Mouse (Mus musculus): ENCODE results near the gene Snapc4. TPM values are rescaled to one million over a fixed set of nuclear protein-coding genes. Genes with fewer than 3 reads are reported as not detected.

Snapc4 gene
- polyA plus RNA-seq (2014; fragmentation: Nextera tagmentation; extraction: Ambion mirVana) = 20.2 and 22.9 TPM in 2 replicates

DNA sequence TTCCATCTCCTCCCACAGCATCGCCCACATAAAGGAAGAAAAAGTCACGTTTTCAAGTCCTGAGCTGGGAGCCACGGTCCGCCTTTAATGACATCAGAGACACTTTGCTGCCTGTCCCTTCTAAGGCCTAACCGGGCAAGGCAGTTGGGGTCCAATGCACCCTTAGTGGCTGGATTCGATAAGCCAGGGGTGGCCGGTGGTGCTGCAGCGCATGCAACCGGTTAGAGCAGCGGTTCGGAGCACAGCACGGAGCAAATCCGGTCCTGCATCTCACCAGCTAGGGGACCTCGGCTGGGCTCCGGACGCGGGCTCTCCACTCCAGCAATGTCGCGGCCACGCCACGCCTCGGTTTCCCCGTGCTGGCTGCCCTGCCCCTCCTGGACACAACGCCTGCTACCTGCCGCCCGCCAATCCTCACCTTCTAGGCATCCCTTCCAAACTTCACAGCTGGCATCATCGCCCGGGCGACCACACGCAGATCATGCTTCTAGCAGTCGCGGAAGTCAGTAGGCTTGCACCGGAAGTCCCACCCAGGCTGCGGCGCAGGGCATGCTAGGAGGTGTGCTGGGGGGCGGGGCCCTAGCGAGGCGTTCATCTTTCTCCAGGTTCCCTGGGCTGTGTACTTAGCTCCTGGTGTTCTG is at the start of gene Snapc4:
Snapc4 (minus strand) TSS at position 523 of the 641 bp plus-strand sequence.
- peak; percentile 95 for DNase-seq (ENCODE audit: low spot score)
- ATAC-seq (ENCODE audit: low read depth) = peak; percentile 98
- Histone ChIP-seq H3K27me3 (replicated peaks; ENCODE audit: control insufficient read depth, insufficient read depth, low read length) (no peaks in the 10 kb centered on the region), H3K4me1 (ENCODE audit: control insufficient read depth, insufficient read depth, low read length) (no peaks in the 10 kb centered on the region), H3K4me3 (ENCODE audit: low read depth, low read length) (peak within 1 kb of the TSS; percentile 79), H3K36me3 (ENCODE audit: control insufficient read depth, insufficient read depth, low read length) (peaks cover 61% of the 10 kb centered on the region), H3K9ac (ENCODE audit: low read depth, low read length) (peak within 1 kb of the TSS; percentile 85), H3K4me2 (ENCODE audit: low read depth, low read length) (peak within 1 kb of the TSS; percentile 86), H3K9me3 (ENCODE audit: control insufficient read depth, low read length) (no peaks in the 10 kb centered on the region), H3K27ac (replicated peaks; ENCODE audit: low read depth, low read length) (peak within 1 kb of the TSS; percentile 63; the same call in 1 of the 2 replicates)
- under 1% methylated on average over 22 of the region's 38 CpGs for WGBS

DNA sequence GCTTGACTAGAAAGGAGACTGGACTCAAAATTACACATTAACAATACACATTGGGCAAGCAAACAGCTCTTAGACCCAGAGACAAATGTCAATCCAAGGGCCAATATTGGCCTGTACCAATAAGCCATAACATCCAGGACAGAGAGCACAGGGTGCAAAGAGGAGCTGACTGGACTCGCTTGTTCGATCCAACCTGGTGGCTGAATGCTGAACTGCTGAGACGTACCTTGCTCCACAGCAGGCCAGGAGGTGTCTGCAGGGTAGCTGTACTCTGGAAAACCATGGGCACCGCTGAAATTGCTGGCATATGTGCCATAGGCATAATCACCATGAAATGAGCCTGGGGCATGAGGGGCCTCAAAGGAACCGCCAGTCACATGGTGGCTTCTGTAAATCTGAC is 49.4 kb upstream of the Snapc4 start:
- Histone ChIP-seq H3K4me3 (ENCODE audit: low read depth, low read length) (no peak overlapping the region), H3K36me3 (ENCODE audit: control insufficient read depth, insufficient read depth, low read length) (peaks cover 96% of the 10 kb centered on the region), H3K4me2 (ENCODE audit: low read depth, low read length) (no peak overlapping the region), H3K4me1 (ENCODE audit: control insufficient read depth, insufficient read depth, low read length) (no peaks in the 10 kb centered on the region), H3K9ac (ENCODE audit: low read depth, low read length) (no peak overlapping the region), H3K9me3 (ENCODE audit: control insufficient read depth, low read length) (no peaks in the 10 kb centered on the region), H3K27me3 (replicated peaks; ENCODE audit: control insufficient read depth, insufficient read depth, low read length) (no peaks in the 10 kb centered on the region), H3K27ac (replicated peaks; ENCODE audit: low read depth, low read length) (no peak overlapping the region)
- ATAC-seq (ENCODE audit: low read depth) (no peak), DNase-seq (ENCODE audit: low spot score) (no peak)
- 92% methylated on average over 5 of the region's 5 CpGs for WGBS

DNA sequence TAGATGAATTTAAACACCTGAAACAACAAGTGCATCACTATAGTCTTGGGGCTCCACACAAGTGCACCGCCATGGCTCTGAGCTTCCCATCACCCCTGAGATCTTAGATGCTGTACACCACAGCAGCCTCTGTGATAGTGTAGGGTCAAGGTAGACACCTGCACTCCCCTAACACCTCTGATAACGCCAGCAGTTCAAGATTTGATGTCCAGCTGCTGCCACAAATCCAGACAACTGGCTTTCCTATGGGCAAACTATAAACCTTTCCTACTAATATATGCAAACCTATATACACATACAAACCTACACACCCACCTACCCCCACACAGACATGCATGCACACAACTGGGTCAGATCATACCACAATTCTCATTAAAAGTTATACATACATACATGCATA is 44.1 kb upstream of the Snapc4 start:
- WGBS = 91% methylated on average over 2 of the region's 2 CpGs

DNA sequence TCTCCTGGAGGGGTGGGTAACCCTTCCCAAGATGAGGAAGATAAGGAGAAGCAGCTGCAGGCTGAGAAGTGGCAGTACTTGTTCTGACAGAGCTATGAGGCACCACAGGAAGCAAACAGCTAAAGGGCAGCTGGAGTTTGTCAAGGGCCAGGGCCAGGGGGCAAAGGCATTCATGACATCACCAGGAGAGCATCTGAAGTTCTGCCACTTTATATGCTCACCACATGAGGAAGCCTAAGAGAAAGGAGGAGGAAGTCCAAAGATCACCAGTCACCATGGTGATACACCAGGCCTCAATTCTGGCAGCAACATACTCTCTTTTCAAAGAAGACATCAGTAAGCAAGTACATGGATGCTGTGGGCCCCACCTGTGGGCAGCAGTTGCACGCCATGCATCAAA is 42.6 kb upstream of the Snapc4 start:
- H3K9me3 ChIP-seq (ENCODE audit: control insufficient read depth, low read length) = no peaks in the 10 kb centered on the region
- H3K4me2 ChIP-seq (ENCODE audit: low read depth, low read length) = no peak overlapping the region
- no peak overlapping the region for H3K9ac ChIP-seq (ENCODE audit: low read depth, low read length)
- 73% methylated on average over 1 of the region's 1 CpGs for WGBS
- H3K4me1 ChIP-seq (ENCODE audit: control insufficient read depth, insufficient read depth, low read length) = no peaks in the 10 kb centered on the region
- peaks cover 97% of the 10 kb centered on the region for H3K36me3 ChIP-seq (ENCODE audit: control insufficient read depth, insufficient read depth, low read length)
- DNase-seq (ENCODE audit: low spot score) = no peak
- no peak for ATAC-seq (ENCODE audit: low read depth)
- H3K4me3 ChIP-seq (ENCODE audit: low read depth, low read length) = no peak overlapping the region
- H3K27ac ChIP-seq (replicated peaks; ENCODE audit: low read depth, low read length) = no peak overlapping the region
- H3K27me3 ChIP-seq (replicated peaks; ENCODE audit: control insufficient read depth, insufficient read depth, low read length) = no peaks in the 10 kb centered on the region

More for the DNA sequence above, 44.1 kb upstream of the Snapc4 start:
- Histone ChIP-seq H3K27me3 (replicated peaks; ENCODE audit: control insufficient read depth, insufficient read depth, low read length) (no peaks in the 10 kb centered on the region), H3K4me2 (ENCODE audit: low read depth, low read length) (no peak overlapping the region), H3K9me3 (ENCODE audit: control insufficient read depth, low read length) (no peaks in the 10 kb centered on the region), H3K4me1 (ENCODE audit: control insufficient read depth, insufficient read depth, low read length) (no peaks in the 10 kb centered on the region), H3K36me3 (ENCODE audit: control insufficient read depth, insufficient read depth, low read length) (peaks cover 97% of the 10 kb centered on the region), H3K27ac (replicated peaks; ENCODE audit: low read depth, low read length) (no peak overlapping the region), H3K4me3 (ENCODE audit: low read depth, low read length) (no peak overlapping the region), H3K9ac (ENCODE audit: low read depth, low read length) (no peak overlapping the region)
- no peak for ATAC-seq (ENCODE audit: low read depth)
- DNase-seq (ENCODE audit: low spot score) = no peak

DNA sequence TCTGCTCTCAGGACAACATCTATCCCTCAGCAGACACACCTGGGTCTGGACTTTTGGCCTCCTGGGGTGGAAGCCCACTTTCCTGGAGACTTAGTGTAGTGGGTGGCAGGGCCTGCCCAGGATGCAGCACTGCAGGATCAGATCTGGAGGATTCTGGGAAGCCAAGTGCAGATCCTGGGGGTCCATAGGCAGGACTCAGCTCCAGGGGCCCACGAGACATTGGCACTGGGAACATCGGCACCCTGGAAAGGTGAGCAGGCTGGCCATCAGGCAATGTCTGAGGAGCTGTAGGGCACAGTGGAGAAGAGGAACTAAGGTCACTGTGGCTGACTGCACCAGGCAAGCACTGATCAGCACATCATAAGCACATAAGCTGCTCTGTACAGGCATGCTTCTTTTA is 41.5 kb upstream of the Snapc4 start:
- no peak overlapping the region for H3K4me2 ChIP-seq (ENCODE audit: low read depth, low read length)
- no peak for ATAC-seq (ENCODE audit: low read depth)
- no peaks in the 10 kb centered on the region for H3K27me3 ChIP-seq (replicated peaks; ENCODE audit: control insufficient read depth, insufficient read depth, low read length)
- WGBS = 95% methylated on average over 2 of the region's 2 CpGs
- no peaks in the 10 kb centered on the region for H3K4me1 ChIP-seq (ENCODE audit: control insufficient read depth, insufficient read depth, low read length)
- H3K4me3 ChIP-seq (ENCODE audit: low read depth, low read length) = no peak overlapping the region
- H3K27ac ChIP-seq (replicated peaks; ENCODE audit: low read depth, low read length) = no peak overlapping the region
- no peak overlapping the region for H3K9ac ChIP-seq (ENCODE audit: low read depth, low read length)
- no peak for DNase-seq (ENCODE audit: low spot score)
- no peaks in the 10 kb centered on the region for H3K9me3 ChIP-seq (ENCODE audit: control insufficient read depth, low read length)
- peaks cover 99% of the 10 kb centered on the region for H3K36me3 ChIP-seq (ENCODE audit: control insufficient read depth, insufficient read depth, low read length)

DNA sequence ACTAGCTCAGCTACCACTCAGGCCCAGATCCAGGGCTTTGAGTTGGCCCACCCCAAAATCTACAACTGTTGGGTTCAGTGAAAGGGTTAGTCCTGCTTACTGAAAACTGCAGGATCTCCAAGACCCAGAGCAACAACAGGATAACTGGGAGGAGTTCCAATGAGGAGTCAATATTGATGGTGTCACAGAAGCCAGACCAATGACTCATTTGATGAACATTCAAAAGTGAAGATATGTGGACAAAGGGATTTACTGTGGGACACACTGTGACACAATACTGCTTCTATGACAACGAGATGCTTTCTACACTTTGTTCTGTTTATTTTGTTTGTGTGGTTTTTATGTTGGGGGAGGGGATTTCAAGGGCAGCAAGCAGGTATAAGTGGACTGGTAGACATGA is 37.7 kb upstream of the Snapc4 start:
- 81% methylated on average over 1 of the region's 1 CpGs for WGBS
- DNase-seq (ENCODE audit: low spot score) = no peak

DNA sequence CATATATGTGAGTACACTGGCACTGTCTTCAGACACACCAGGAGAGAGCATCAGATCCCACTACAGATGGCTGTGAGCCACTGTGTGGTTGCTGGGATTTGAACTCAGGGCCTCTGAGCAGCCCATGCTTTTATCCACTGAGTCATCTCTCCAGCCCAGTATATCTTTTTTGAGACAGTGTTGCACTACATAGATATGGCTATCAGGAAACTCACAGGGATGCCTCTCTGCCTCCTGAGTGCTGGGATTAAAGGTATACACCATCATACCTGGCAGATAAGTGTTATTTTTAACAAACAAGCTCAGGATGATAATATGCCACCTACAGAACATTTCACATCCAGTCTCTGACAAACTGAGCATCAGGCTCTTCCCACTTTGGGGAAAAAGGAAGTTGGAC is 36.6 kb upstream of the Snapc4 start:
- Histone ChIP-seq H3K4me1 (ENCODE audit: control insufficient read depth, insufficient read depth, low read length) (no peaks in the 10 kb centered on the region), H3K9ac (ENCODE audit: low read depth, low read length) (no peak overlapping the region), H3K36me3 (ENCODE audit: control insufficient read depth, insufficient read depth, low read length) (peaks cover 99% of the 10 kb centered on the region), H3K27ac (replicated peaks; ENCODE audit: low read depth, low read length) (no peak overlapping the region), H3K9me3 (ENCODE audit: control insufficient read depth, low read length) (no peaks in the 10 kb centered on the region), H3K4me3 (ENCODE audit: low read depth, low read length) (no peak overlapping the region), H3K4me2 (ENCODE audit: low read depth, low read length) (no peak overlapping the region), H3K27me3 (replicated peaks; ENCODE audit: control insufficient read depth, insufficient read depth, low read length) (no peaks in the 10 kb centered on the region)
- DNase-seq (ENCODE audit: low spot score) (no peak), ATAC-seq (ENCODE audit: low read depth) (no peak)

More for the DNA sequence above, 37.7 kb upstream of the Snapc4 start:
- Histone ChIP-seq H3K36me3 (ENCODE audit: control insufficient read depth, insufficient read depth, low read length) (peaks cover 100% of the 10 kb centered on the region), H3K4me3 (ENCODE audit: low read depth, low read length) (no peak overlapping the region), H3K27me3 (replicated peaks; ENCODE audit: control insufficient read depth, insufficient read depth, low read length) (no peaks in the 10 kb centered on the region), H3K9ac (ENCODE audit: low read depth, low read length) (no peak overlapping the region), H3K9me3 (ENCODE audit: control insufficient read depth, low read length) (no peaks in the 10 kb centered on the region), H3K4me1 (ENCODE audit: control insufficient read depth, insufficient read depth, low read length) (no peaks in the 10 kb centered on the region), H3K4me2 (ENCODE audit: low read depth, low read length) (no peak overlapping the region), H3K27ac (replicated peaks; ENCODE audit: low read depth, low read length) (no peak overlapping the region)
- ATAC-seq (ENCODE audit: low read depth) = no peak

DNA sequence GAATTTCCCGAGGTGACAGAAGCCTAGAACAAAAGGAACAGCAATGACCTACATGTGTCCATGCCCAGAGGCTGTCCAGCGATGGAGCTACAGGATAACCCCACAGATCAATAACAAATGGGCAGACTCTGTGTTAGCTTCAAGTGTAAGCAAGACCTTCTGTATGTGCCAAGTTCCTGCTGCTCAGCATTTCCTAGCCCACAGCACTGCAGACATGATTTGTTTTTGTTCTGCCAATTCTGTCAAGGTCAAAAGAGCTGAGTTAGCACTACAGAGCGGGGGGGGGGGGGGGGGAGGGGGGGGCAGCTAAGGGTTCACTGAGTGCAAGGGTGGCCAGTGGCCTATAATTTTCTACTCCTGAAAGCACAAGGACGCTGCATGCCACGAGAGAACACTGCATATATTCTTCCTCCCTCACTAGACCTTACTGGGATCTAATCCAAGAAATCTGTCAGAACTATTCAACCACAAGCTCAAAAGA is 30.5 kb upstream of the Snapc4 start:
- WGBS = 69% methylated on average over 4 of the region's 5 CpGs
- Histone ChIP-seq H3K27ac (replicated peaks; ENCODE audit: low read depth, low read length) (peak overlapping the region; percentile 48), H3K36me3 (ENCODE audit: control insufficient read depth, insufficient read depth, low read length) (peaks cover 68% of the 10 kb centered on the region), H3K9ac (ENCODE audit: low read depth, low read length) (no peak overlapping the region), H3K27me3 (replicated peaks; ENCODE audit: control insufficient read depth, insufficient read depth, low read length) (no peaks in the 10 kb centered on the region), H3K4me1 (ENCODE audit: control insufficient read depth, insufficient read depth, low read length) (peaks cover 25% of the 10 kb centered on the region), H3K9me3 (ENCODE audit: control insufficient read depth, low read length) (no peaks in the 10 kb centered on the region), H3K4me3 (ENCODE audit: low read depth, low read length) (no peak overlapping the region), H3K4me2 (ENCODE audit: low read depth, low read length) (no peak overlapping the region)
- peak; percentile 77 for DNase-seq (ENCODE audit: low spot score)
- peak; percentile 24; the same call in 1 of the 2 replicates for ATAC-seq (ENCODE audit: low read depth)

DNA sequence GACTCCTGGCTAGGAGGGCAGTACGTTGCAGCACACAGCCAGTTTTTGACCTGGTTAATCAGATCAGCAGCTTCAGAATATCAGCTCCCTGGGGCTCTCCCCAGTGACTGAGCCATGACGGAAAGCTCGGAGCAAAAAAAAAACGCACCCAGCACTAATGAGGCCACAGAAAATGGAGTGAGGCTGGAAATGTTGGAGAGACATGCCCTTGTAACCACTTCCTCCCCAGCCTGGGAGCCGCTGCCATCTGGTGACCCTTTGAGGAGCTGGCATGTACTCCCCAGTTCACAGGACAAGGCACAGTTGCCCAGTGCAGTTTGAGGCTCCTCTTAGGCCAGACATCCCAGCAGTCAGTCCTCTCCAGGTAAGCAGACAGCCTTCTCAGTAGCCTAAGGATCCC is 29.6 kb upstream of the Snapc4 start:
- H3K27me3 ChIP-seq (replicated peaks; ENCODE audit: control insufficient read depth, insufficient read depth, low read length) = no peaks in the 10 kb centered on the region
- peaks cover 59% of the 10 kb centered on the region for H3K36me3 ChIP-seq (ENCODE audit: control insufficient read depth, insufficient read depth, low read length)
- no peaks in the 10 kb centered on the region for H3K9me3 ChIP-seq (ENCODE audit: control insufficient read depth, low read length)
- no peak overlapping the region for H3K4me2 ChIP-seq (ENCODE audit: low read depth, low read length)
- no peak overlapping the region for H3K4me3 ChIP-seq (ENCODE audit: low read depth, low read length)
- 69% methylated on average over 5 of the region's 5 CpGs for WGBS
- H3K27ac ChIP-seq (replicated peaks; ENCODE audit: low read depth, low read length) = peak overlapping the region; percentile 48
- H3K9ac ChIP-seq (ENCODE audit: low read depth, low read length) = no peak overlapping the region
- ATAC-seq (ENCODE audit: low read depth) = no peak
- peaks cover 27% of the 10 kb centered on the region for H3K4me1 ChIP-seq (ENCODE audit: control insufficient read depth, insufficient read depth, low read length)
- no peak for DNase-seq (ENCODE audit: low spot score)
